Mouse (Mus musculus) common myeloid progenitor, adult 5-6 weeks (primary cell): ENCODE measurements at regions not wholly inside any gene's neighbourhood (a gene's known extent, or its start where the extent isn't known, plus 50 kb on each side); places are given as distances from the start of the nearest gene placed in this dataset.
"Not testable (repeated sequence)": the region's sequence is repeated elsewhere in the genome, so short reads cannot be mapped to it uniquely, and the experiment has no call there.

Experiments
- ATAC-seq: replicated peaks from 2 replicates; pipeline ENCODE4 v1.8.0; 2016; ENCODE audit warnings: low read depth, mild to moderate bottlenecking, moderate TSS enrichment, inconsistent platforms; ENCODE audit not compliant: poor library complexity, severe bottlenecking

DNA sequence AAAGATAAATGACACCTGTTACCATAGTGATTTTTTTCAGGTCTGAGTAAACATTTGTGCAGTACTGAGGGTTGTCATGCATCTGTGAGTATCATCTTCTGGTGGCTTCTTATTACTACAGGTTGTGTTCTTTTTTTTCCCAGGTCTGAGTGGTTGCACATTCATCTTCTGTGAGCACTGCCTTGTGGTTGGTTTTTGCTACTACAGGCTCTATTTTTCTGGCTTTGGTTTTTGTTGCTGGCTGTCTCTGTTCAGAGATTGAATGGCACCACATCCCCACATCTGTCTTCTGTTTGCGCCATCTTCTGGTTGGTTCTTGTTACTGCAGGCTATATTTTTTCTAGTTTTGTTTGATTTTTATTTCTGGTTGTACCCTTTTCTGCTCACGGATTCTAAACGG lies 101.3 kb upstream of the Gm4070 start:
- ATAC-seq: peak; percentile 100

DNA sequence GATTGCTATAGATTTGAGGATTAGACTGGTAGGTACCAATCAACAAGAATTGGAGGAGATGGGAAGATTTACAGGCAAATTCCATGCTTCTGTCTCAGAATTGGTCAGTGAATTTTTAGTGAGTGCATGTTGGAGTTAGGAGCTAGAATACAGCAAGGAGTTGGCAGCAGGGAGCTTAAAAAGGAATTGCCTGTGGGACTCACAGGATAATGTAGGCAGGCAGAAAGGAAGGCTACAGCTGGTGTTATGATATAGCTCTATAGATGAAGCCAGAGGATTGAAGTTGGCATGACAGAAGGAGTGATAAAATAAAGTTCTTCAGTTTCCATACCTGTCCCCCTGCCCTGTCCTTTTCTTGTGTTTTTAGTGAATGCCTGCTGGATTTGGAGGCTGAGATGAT lies 82.8 kb upstream of the Gm4070 start:
- not testable (repeated sequence) for ATAC-seq

DNA sequence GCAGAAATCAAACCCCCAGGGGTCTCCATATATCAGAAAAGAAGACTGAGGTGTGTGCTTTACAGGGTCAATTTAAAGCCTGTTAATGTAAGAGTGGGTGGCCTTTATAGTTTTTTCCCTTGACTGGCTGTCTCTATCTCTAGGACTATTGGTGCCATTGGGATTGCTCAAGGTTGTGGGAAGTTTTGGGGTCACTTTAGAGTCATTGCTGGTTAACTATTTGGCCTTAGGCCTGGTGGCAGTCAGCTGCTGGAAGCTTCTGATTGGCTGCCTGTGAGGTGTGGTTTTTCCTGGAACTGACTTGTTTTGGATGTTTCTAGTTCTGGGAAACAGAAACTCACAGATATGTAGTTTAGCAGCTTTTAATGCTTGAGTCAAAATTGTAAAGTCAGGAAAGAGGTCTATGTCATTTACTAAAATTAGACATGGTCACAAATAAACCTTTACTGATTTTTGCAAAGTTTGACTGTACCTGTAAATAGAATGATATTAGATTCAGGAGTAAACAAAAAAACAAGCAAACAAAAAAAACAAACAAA lies 77.9 kb upstream of the Gm4070 start:
- peak; percentile 50 for ATAC-seq
